Mouse (Mus musculus) embryonic fibroblast, embryonic 13.5 days (primary cell): ENCODE data around the gene Itpr1. TPM values are rescaled to one million over a fixed set of nuclear protein-coding genes. Genes with fewer than 3 reads are reported as not detected.

Experiments
- H3K27ac ChIP-seq: 2 replicates; pipeline ENCODE4 v1.5.1; 2012; ENCODE audit warnings: low read length, control low read depth, inconsistent platforms; ENCODE audit not compliant: insufficient read depth
- H3K4me1 ChIP-seq: 2 replicates; pipeline ENCODE4 v1.6.1; 2011; ENCODE audit warnings: low read length; ENCODE audit not compliant: control insufficient read depth, insufficient read depth
- H3K4me3 ChIP-seq: 2 replicates; pipeline ENCODE4 v1.5.1; 2011; ENCODE audit warnings: mild to moderate bottlenecking, control low read depth, low read length; ENCODE audit not compliant: insufficient read depth
- CTCF ChIP-seq: IDR thresholded peaks from 2 replicates; pipeline ENCODE4 v1.5.1; 2011; ENCODE audit warnings: mild to moderate bottlenecking, control low read depth, low read length, moderate library complexity, borderline replicate concordance; ENCODE audit not compliant: insufficient read depth
- POLR2A ChIP-seq: IDR thresholded peaks from 2 replicates; pipeline ENCODE4 v1.6.1; 2011; ENCODE audit warnings: low read depth, mild to moderate bottlenecking, control low read depth, low read length, moderate library complexity
- polyA plus RNA-seq: library from polyadenylated mRNA; stranded (reverse); fragments of >200 nt; gene quantifications from 2 replicates; pipeline ENCODE4 v1.2.4, GENCODE M21; 2011; ENCODE audit warnings: low read depth; ENCODE audit not compliant: missing spikeins, insufficient read length

Gene Itpr1
- polyA plus RNA-seq, 1 experiment, result 38.0 TPM

DNA sequence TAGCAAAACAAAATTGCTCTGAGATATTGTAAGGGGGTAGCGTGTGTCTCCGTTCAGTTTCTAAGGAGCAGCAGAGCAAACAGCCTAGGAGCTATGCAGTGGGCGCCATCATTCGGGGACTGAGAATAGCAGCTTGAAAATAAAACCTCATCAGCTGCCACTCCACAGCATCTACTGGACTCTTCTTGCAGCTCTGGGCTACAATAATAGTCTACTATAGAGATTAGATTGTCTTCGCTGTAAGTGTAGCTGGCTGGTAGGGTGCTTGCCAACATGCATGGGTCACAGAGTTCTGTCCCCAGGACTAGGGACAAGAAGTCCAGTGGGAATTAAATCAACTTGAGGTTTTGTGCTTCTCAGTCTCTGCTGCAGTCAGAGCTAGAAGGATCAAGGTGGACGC lies 14.6 kb downstream of the Itpr1 start:
- peaks cover 5% of the 10 kb centered on the region for H3K4me1 ChIP-seq
- TF ChIP-seq POLR2A, result no peak
- TF ChIP-seq CTCF, result no peak
- no peak overlapping the region for H3K27ac ChIP-seq
- H3K4me3 ChIP-seq, result no peak overlapping the region

DNA sequence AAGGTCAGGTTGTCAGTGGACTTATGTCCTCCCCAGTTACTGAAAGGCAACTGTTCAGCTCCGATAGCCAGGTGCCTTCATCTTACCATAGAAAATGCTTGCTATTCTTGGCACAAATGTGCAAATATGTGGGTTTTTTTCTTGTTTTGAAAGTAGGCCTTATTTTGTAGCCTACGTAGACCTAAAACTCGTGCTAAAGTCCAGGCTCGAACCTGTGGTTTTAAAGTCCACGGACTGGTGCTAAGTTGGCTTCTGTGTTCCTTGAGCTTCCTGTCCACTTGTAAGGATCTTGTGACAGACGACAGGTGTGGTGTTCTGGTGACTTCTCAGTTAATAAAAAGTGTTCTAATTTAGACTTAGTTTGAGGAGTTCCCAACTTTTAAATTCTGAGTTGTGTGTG lies 15.2 kb downstream of the Itpr1 start:
- H3K4me3 ChIP-seq, result no peak overlapping the region
- TF ChIP-seq POLR2A, result no peak
- no peak for TF ChIP-seq CTCF
- peaks cover 5% of the 10 kb centered on the region for H3K4me1 ChIP-seq
- no peak overlapping the region for H3K27ac ChIP-seq

GRCm38 (mm10) chr6:108228601-108229000 lies 15.7 kb downstream of the Itpr1 start:
- Histone ChIP-seq H3K27ac (no peak overlapping the region), H3K4me1 (peaks cover 5% of the 10 kb centered on the region), H3K4me3 (no peak overlapping the region)
- TF ChIP-seq CTCF (no peak), POLR2A (no peak)

DNA sequence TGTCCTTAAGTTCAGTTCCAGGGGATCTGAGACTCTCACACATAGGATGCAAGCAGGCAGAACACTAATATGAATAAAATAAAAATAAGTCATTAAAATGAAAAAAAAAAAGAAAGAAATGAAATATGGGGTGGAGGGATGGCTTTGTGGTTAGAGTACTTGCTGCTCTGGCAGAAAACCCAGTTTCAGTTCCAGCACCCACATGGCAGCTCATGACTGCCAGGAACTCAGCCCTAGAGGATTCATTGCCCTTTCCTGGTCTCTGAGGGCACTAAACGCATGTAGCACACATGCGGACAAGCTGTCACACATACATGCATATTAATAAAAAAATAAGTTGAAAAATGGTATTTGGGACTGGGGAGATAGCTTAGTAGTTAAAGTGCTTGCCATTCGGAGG lies 17.7 kb downstream of the Itpr1 start:
- Histone ChIP-seq H3K4me3 (no peak overlapping the region), H3K4me1 (peaks cover 8% of the 10 kb centered on the region), H3K27ac (no peak overlapping the region)
- TF ChIP-seq POLR2A, result no peak
- TF ChIP-seq CTCF, result no peak

GRCm38 (mm10) chr6:108231892-108232710 lies 19.2 kb downstream of the Itpr1 start:
- peaks cover 16% of the 10 kb centered on the region for H3K4me1 ChIP-seq
- TF ChIP-seq POLR2A (no peak), CTCF (no peak)

GRCm38 (mm10) chr6:108233070-108233469 lies 20.2 kb downstream of the Itpr1 start:
- Histone ChIP-seq H3K4me1 (peaks cover 20% of the 10 kb centered on the region), H3K4me3 (no peak overlapping the region), H3K27ac (no peak overlapping the region)
- TF ChIP-seq POLR2A, result no peak
- TF ChIP-seq CTCF, result no peak

More at GRCm38 (mm10) chr6:108231892-108232710, 19.2 kb downstream of the Itpr1 start:
- H3K27ac ChIP-seq, result no peak overlapping the region
- H3K4me3 ChIP-seq, result no peak overlapping the region

DNA sequence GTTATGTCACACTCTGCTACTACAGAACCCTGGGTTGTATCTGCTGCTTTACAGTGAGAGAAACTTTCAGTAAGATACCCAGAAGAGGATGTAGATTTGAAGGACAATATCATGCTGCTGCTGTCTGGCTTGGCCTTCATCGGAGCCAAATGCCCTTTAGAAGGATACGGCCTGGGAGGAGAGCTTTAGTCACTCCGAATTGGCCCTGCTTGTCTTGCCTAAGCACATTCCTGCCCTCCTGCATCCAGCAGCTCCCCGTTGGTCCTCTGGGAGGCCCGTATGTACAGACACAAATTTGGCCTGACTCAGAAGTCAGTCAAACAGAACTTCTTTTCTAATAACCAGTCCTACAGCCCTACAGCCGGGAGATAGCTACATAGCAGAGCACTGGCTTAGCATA lies 21.6 kb downstream of the Itpr1 start:
- Histone ChIP-seq H3K4me1 (peaks cover 20% of the 10 kb centered on the region), H3K4me3 (no peak overlapping the region), H3K27ac (peak overlapping the region; percentile 14; the same call in 1 of the 2 replicates)
- TF ChIP-seq CTCF, result no peak
- no peak for TF ChIP-seq POLR2A

DNA sequence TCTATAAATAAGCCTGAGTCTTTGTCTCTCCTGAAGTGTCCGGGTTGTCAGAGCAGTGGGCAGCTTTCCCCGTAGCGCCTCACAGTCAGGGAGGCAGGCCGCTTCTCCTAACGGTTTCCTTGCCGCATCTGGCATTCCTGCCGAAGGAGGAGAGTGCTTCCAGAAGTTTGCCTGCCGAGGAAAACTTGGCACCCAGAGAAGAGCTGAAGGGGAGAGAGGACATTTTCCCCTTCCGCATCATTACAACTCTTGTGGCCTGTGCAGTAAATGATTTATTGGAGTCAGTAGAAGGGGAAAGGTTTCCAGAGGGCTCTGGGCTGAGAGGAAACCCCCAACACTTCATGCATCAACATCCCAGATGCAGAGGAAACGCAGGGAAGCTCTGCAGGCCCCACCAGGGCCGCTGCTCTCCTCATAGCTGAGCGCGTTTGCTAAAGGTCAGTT lies 22.8 kb downstream of the Itpr1 start:
- H3K4me1 ChIP-seq, result peaks cover 20% of the 10 kb centered on the region
- H3K27ac ChIP-seq, result peak overlapping the region; percentile 32
- TF ChIP-seq POLR2A (no peak), CTCF (no peak)
- no peak overlapping the region for H3K4me3 ChIP-seq

DNA sequence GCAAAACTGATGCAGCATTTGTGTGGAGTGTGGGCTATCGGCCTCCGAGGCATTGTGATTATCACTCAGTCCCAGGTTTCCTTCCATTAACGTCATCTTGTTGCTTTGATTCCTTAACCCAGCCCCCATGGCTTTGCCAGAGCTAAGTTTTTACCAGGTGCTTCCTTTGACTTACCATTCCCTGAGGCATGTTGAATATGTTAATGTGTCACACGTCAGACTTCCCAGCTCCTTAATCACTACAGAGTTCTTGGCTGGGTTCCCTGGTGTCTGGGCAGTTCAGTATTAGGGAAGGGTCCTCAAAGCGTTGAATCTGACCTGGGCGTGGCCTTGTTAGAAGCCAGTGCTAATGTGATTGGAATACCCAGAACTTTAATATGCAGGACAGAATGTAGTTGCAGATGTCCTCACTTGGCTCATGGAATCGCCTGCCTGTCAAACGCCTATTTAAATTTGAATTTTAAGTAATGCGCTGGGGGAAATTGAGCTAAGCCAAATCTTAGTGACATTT lies 23.6 kb downstream of the Itpr1 start:
- peak overlapping the region; percentile 46; the same call in 1 of the 2 replicates for H3K27ac ChIP-seq
- H3K4me1 ChIP-seq, result peaks cover 20% of the 10 kb centered on the region
- no peak overlapping the region for H3K4me3 ChIP-seq
- TF ChIP-seq CTCF, result no peak
- no peak for TF ChIP-seq POLR2A

DNA sequence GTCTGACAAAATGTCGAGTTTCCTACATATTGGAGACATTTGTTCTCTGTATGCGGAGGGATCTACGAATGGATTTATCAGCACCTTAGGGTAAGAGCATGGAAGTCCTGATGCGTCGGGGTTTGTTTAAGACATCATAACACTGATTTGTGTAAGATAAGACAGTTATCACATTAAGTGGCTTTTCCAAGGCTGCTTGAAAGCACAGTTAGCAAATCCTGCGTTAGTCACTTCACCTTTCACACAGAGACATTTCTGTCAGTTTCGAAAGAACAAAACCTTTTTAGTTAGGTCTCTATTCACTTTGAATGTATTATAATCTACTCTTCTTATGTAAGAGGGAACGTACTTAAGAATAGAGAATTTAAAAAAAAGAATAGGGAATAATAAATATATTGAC lies 24.1 kb downstream of the Itpr1 start:
- Histone ChIP-seq H3K4me3 (no peak overlapping the region), H3K27ac (peak overlapping the region; percentile 46; the same call in 1 of the 2 replicates), H3K4me1 (peaks cover 20% of the 10 kb centered on the region)
- no peak for TF ChIP-seq CTCF
- TF ChIP-seq POLR2A, result no peak
